In the genomic region with DNA sequence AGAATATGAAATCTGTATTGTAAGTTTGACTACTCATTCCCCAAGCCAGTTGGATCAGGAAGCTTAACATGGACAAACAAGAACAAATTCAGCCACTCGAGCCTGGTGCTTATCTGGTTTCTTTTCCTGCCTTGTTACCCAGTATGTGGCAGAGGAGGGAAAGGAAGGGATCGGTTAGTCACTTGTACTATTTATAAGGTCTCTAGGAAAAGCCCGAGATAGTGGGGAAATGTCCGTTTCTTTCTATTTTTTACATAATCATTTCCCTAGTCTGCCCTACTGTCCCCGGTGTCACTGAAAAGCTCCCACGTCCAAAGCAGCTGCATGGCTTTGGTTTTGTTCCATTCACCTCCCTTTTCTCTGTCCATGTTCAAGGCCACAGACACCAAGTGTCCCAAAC, we compare ENCODE assay signal across 16 mouse cellular contexts.
"Had no signal": no experiment of that assay in that cellular context is flagged by ENCODE, and none has a peak within 500 bp of the region (broad histone marks: within the 10 kb centered on the region; RNA-seq: fewer than 3 reads in every experiment).

No protein-coding gene starts in this region.

- H3K27me3 ChIP-seq: kidney, embryonic 15.5 days; neural tube, embryonic 12.5 days; stomach, embryonic 15.5 days had no signal

- H3K9ac ChIP-seq: kidney, embryonic 15.5 days; lung, embryonic 14.5 days; neural tube, embryonic 12.5 days; stomach, embryonic 15.5 days had no signal

- H3K4me3 ChIP-seq: kidney, embryonic 15.5 days; left cerebral cortex, adult 2 months; limb, embryonic 10.5 days; midbrain, embryonic 10.5 days; neural tube, embryonic 12.5 days; stomach, embryonic 15.5 days had no signal

- DNase-seq: kidney, adult 2 months; kidney, postnatal 14 days; lung, embryonic 14.5 days; lung, postnatal 14 days; midbrain, embryonic 14.5 days; right cerebral cortex, postnatal 14 days; thymus, adult 2 months; thymus, postnatal 25 days had no signal

- H3K36me3 ChIP-seq: kidney, embryonic 15.5 days; limb, embryonic 10.5 days; midbrain, embryonic 10.5 days; neural tube, embryonic 12.5 days; stomach, embryonic 15.5 days had no signal

- ATAC-seq: intestine, embryonic 16.5 days had no signal

- H3K9me3 ChIP-seq: kidney, embryonic 15.5 days; limb, embryonic 10.5 days; midbrain, embryonic 10.5 days; neural tube, embryonic 12.5 days; stomach, embryonic 15.5 days had no signal

- H3K4me2 ChIP-seq: kidney, embryonic 15.5 days; lung, embryonic 14.5 days; neural tube, embryonic 12.5 days; stomach, embryonic 15.5 days had no signal

- H3K4me1 ChIP-seq: kidney, embryonic 15.5 days; limb, embryonic 10.5 days; midbrain, embryonic 10.5 days; stomach, embryonic 15.5 days had no signal

- H3K27ac ChIP-seq: kidney, embryonic 15.5 days; left cerebral cortex, adult 2 months; limb, embryonic 10.5 days; macrophage; midbrain, embryonic 10.5 days; neural tube, embryonic 12.5 days; stomach, embryonic 15.5 days had no signal
